Mouse (Mus musculus): ENCODE measurements around the gene Tcea2. TPM values are rescaled to one million over a fixed set of nuclear protein-coding genes. Genes with fewer than 3 reads are reported as not detected.

Gene Tcea2
- total and polyA plus RNA-seq, 2 experiments from 2014 or later, result 15.2 to 21.9 TPM

DNA sequence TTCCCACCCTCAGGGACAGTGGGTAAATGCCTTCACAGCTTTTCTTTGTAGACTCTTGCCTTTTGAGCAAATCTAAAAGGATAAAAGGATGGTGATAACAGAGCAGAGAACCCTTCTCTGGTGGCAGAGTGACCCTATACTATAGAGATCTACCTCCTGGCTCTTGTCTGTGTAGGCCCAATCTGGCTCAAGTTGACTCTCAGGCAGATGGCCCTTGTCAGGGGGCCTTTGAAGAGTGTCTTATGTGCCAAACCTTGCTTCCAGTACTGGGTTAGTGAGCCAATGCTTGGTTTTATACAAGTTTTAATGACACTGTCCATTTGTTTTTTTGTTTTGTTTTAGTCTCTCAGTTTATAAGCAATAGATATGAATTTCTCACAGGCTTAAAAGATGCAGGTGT is 41.1 kb downstream of the Tcea2 start:
- no peak overlapping the region for H3K4me2 ChIP-seq (ENCODE audit: low read depth, low read length)
- H3K9ac ChIP-seq (replicated peaks; ENCODE audit: low read depth, low read length), result no peak overlapping the region
- H3K27ac ChIP-seq (ENCODE audit: low read depth), result no peak overlapping the region
- no peaks in the 10 kb centered on the region for H3K27me3 ChIP-seq (ENCODE audit: control insufficient read depth, insufficient read depth, low read length)
- H3K9me3 ChIP-seq (replicated peaks; ENCODE audit: control insufficient read depth, low read length), result no peaks in the 10 kb centered on the region
- ATAC-seq (ENCODE audit: insufficient read depth, low read depth) (no peak), DNase-seq (ENCODE audit: low spot score) (no peak)
- no peaks in the 10 kb centered on the region for H3K4me1 ChIP-seq (ENCODE audit: control insufficient read depth, insufficient read depth)
- no peak overlapping the region for H3K4me3 ChIP-seq (ENCODE audit: low read depth, low read length)
- TF ChIP-seq EP300 (IDR thresholded peaks at IDR 0.05; ENCODE audit: low read depth) (no peak), CTCF (IDR thresholded peaks at IDR 0.05; ENCODE audit: low read depth) (no peak)
- no peaks in the 10 kb centered on the region for H3K36me3 ChIP-seq (replicated peaks; ENCODE audit: control insufficient read depth, insufficient read depth, low read length)

DNA sequence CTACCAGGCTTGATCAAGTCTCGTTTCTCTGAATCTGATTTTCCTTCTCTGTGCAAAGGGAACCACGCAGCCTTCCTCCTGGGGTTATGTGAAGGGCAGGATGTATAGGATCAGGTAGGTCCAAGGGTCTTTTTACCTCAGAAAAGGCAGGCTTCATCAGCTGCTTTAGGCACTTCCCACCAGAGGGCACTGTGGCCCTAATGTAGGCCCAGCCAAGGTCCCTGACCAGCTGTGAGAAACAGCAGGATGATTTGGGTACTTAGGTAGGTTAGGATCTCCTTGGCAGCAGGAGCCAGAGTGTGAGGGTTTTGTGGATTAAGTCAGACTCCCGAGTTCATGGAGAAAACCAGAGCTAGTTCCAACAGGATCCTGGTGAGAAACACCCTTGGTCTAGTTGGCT is 42.1 kb downstream of the Tcea2 start:
- no peak overlapping the region for H3K27ac ChIP-seq (ENCODE audit: low read depth)
- DNase-seq (ENCODE audit: low spot score), result no peak
- TF ChIP-seq EP300 (IDR thresholded peaks at IDR 0.05; ENCODE audit: low read depth), result no peak
- peak; percentile 61 for TF ChIP-seq CTCF (IDR thresholded peaks at IDR 0.05; ENCODE audit: low read depth)
- H3K36me3 ChIP-seq (replicated peaks; ENCODE audit: control insufficient read depth, insufficient read depth, low read length), result no peaks in the 10 kb centered on the region
- no peaks in the 10 kb centered on the region for H3K27me3 ChIP-seq (ENCODE audit: control insufficient read depth, insufficient read depth, low read length)
- no peak overlapping the region for H3K9ac ChIP-seq (replicated peaks; ENCODE audit: low read depth, low read length)
- no peak overlapping the region for H3K4me2 ChIP-seq (ENCODE audit: low read depth, low read length)
- no peak; the same call in 1 of the 2 replicates for ATAC-seq (ENCODE audit: insufficient read depth, low read depth)
- no peaks in the 10 kb centered on the region for H3K4me1 ChIP-seq (ENCODE audit: control insufficient read depth, insufficient read depth)
- H3K9me3 ChIP-seq (replicated peaks; ENCODE audit: control insufficient read depth, low read length), result no peaks in the 10 kb centered on the region
- no peak overlapping the region for H3K4me3 ChIP-seq (ENCODE audit: low read depth, low read length)
- 16% methylated on average over 3 of the region's 3 CpGs for WGBS

DNA sequence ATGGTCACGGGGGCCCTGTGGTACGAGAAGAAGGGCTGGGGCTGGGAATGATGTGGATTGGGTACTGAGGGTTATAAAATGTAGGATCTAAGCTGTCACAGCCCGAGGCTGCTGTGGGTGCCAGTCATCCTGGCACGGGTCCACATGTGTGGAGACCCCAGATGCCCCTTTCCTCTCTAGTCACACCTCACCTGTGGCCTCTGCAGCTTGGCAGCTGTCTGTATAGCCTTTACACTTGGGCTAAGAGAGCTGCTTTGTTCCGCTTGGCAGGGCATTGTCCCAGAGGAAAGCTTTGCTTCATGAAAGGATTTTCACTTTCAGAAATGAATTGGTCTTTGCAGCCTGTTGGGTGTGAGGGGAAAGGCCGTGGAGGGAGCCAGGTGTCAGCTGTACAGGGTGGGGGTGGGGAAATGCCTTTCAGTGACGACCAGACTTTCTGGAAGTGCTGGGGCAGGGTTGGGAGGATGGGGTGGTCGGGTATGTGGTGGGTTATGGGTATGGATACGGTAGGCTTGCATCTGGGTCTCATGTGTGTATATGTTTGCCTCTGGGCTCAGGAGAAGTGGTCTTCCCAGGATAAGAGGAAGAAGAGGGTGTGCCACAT is 47.7 kb downstream of the Tcea2 start:
- Histone ChIP-seq H3K27me3 (ENCODE audit: control insufficient read depth, insufficient read depth, low read length) (no peaks in the 10 kb centered on the region), H3K4me1 (ENCODE audit: control insufficient read depth, insufficient read depth) (no peaks in the 10 kb centered on the region), H3K9ac (replicated peaks; ENCODE audit: low read depth, low read length) (no peak overlapping the region), H3K36me3 (replicated peaks; ENCODE audit: control insufficient read depth, insufficient read depth, low read length) (no peaks in the 10 kb centered on the region), H3K4me3 (ENCODE audit: low read depth, low read length) (no peak overlapping the region), H3K4me2 (ENCODE audit: low read depth, low read length) (no peak overlapping the region), H3K9me3 (replicated peaks; ENCODE audit: control insufficient read depth, low read length) (no peaks in the 10 kb centered on the region), H3K27ac (ENCODE audit: low read depth) (no peak overlapping the region)
- DNase-seq (ENCODE audit: low spot score) (no peak), ATAC-seq (ENCODE audit: insufficient read depth, low read depth) (no peak)
- 45% methylated on average over 9 of the region's 9 CpGs for WGBS
- TF ChIP-seq CTCF (IDR thresholded peaks at IDR 0.05; ENCODE audit: low read depth) (no peak), EP300 (IDR thresholded peaks at IDR 0.05; ENCODE audit: low read depth) (no peak)

DNA sequence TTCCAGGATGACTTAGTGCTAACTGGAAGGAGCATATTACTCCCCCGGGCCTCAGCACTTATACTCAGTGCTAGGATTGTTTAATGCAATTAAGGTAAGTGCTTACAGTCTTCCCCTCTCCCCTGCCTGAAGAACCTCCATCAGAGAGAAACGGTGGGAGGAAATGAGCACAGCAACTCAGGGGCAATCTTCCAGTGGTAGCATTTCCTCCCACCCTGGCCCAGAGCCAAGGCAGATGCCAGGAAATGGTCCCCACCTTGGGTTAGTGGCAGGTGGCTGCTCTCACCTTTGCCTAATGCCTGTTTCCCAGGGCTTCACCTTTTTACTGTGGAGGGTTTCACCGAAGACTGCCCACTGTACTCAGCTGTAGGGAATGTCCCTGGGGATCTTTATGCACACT is 49.9 kb downstream of the Tcea2 start:
- TF ChIP-seq CTCF (IDR thresholded peaks at IDR 0.05; ENCODE audit: low read depth) (no peak), EP300 (IDR thresholded peaks at IDR 0.05; ENCODE audit: low read depth) (no peak)
- Histone ChIP-seq H3K4me2 (ENCODE audit: low read depth, low read length) (no peak overlapping the region), H3K9me3 (replicated peaks; ENCODE audit: control insufficient read depth, low read length) (no peaks in the 10 kb centered on the region), H3K4me3 (ENCODE audit: low read depth, low read length) (no peak overlapping the region), H3K27ac (ENCODE audit: low read depth) (no peak overlapping the region), H3K36me3 (replicated peaks; ENCODE audit: control insufficient read depth, insufficient read depth, low read length) (no peaks in the 10 kb centered on the region), H3K4me1 (ENCODE audit: control insufficient read depth, insufficient read depth) (no peaks in the 10 kb centered on the region), H3K27me3 (ENCODE audit: control insufficient read depth, insufficient read depth, low read length) (no peaks in the 10 kb centered on the region), H3K9ac (replicated peaks; ENCODE audit: low read depth, low read length) (no peak overlapping the region)
- DNase-seq (ENCODE audit: low spot score) (no peak), ATAC-seq (ENCODE audit: insufficient read depth, low read depth) (no peak)
- 56% methylated on average over 3 of the region's 3 CpGs for WGBS

Other genes with a start within 250 kb of the Tcea2 start
- gene Zbtb46, start 220.9 kb upstream of the Tcea2 start, total RNA-seq (2014; rRNA removed; ENCODE audit: low replicate concordance), result 13.3 and 18.4 TPM in 2 replicates
- gene Zbtb46, start 220.9 kb upstream of the Tcea2 start, polyA plus RNA-seq (2015; fragmentation: Nextera tagmentation; extraction: Ambion mirVana), result 6.7 and 7.5 TPM in 2 replicates
- gene Abhd16b, start 187.1 kb upstream of the Tcea2 start, total RNA-seq (2014; rRNA removed; ENCODE audit: low replicate concordance), result not detected in 2 replicates
- 0.16 TPM in 1 of 2 replicates, not detected in the other for gene Abhd16b, start 187.1 kb upstream of the Tcea2 start, polyA plus RNA-seq (2015; fragmentation: Nextera tagmentation; extraction: Ambion mirVana)
- 58.2 and 82.3 TPM in 2 replicates for gene Tpd52l2, start 183.2 kb upstream of the Tcea2 start, total RNA-seq (2014; rRNA removed; ENCODE audit: low replicate concordance)
- gene Tpd52l2, start 183.2 kb upstream of the Tcea2 start, polyA plus RNA-seq (2015; fragmentation: Nextera tagmentation; extraction: Ambion mirVana), result 101 and 103 TPM in 2 replicates
- gene Dnajc5, start 159.8 kb upstream of the Tcea2 start, total RNA-seq (2014; rRNA removed; ENCODE audit: low replicate concordance), result 146 and 190 TPM in 2 replicates
- 60.0 and 72.6 TPM in 2 replicates for gene Dnajc5, start 159.8 kb upstream of the Tcea2 start, polyA plus RNA-seq (2015; fragmentation: Nextera tagmentation; extraction: Ambion mirVana)
- 80.0 and 156 TPM in 2 replicates for gene Uckl1, start 95.4 kb upstream of the Tcea2 start, total RNA-seq (2014; rRNA removed; ENCODE audit: low replicate concordance)
- gene Uckl1, start 95.4 kb upstream of the Tcea2 start, polyA plus RNA-seq (2015; fragmentation: Nextera tagmentation; extraction: Ambion mirVana), result 59.3 and 61.5 TPM in 2 replicates
- gene Prpf6, start 88.4 kb upstream of the Tcea2 start, total RNA-seq (2014; rRNA removed; ENCODE audit: low replicate concordance), result 18.5 and 23.4 TPM in 2 replicates
- gene Prpf6, start 88.4 kb upstream of the Tcea2 start, polyA plus RNA-seq (2015; fragmentation: Nextera tagmentation; extraction: Ambion mirVana), result 30.7 and 31.8 TPM in 2 replicates
- 14.5 and 17.6 TPM in 2 replicates for gene Zfp512b, start 87.5 kb upstream of the Tcea2 start, total RNA-seq (2014; rRNA removed; ENCODE audit: low replicate concordance)
- 13.3 and 16.2 TPM in 2 replicates for gene Zfp512b, start 87.5 kb upstream of the Tcea2 start, polyA plus RNA-seq (2015; fragmentation: Nextera tagmentation; extraction: Ambion mirVana)
- 3.6 and 8.0 TPM in 2 replicates for gene Samd10, start 81.1 kb upstream of the Tcea2 start, total RNA-seq (2014; rRNA removed; ENCODE audit: low replicate concordance)
- 6.9 and 7.7 TPM in 2 replicates for gene Samd10, start 81.1 kb upstream of the Tcea2 start, polyA plus RNA-seq (2015; fragmentation: Nextera tagmentation; extraction: Ambion mirVana)
- gene Gm29797, start 23.3 kb upstream of the Tcea2 start, total RNA-seq (2014; rRNA removed; ENCODE audit: low replicate concordance), result not detected in 2 replicates
- gene Gm29797, start 23.3 kb upstream of the Tcea2 start, polyA plus RNA-seq (2015; fragmentation: Nextera tagmentation; extraction: Ambion mirVana), result not detected in 2 replicates
- 31.8 and 69.4 TPM in 2 replicates for gene Sox18, start 8.7 kb upstream of the Tcea2 start, total RNA-seq (2014; rRNA removed; ENCODE audit: low replicate concordance)
- 53.1 and 54.5 TPM in 2 replicates for gene Sox18, start 8.7 kb upstream of the Tcea2 start, polyA plus RNA-seq (2015; fragmentation: Nextera tagmentation; extraction: Ambion mirVana)
- gene Rgs19, start 13.7 kb downstream of the Tcea2 start, total RNA-seq (2014; rRNA removed; ENCODE audit: low replicate concordance), result 12.4 and 72.1 TPM in 2 replicates
- 13.2 and 16.4 TPM in 2 replicates for gene Rgs19, start 13.7 kb downstream of the Tcea2 start, polyA plus RNA-seq (2015; fragmentation: Nextera tagmentation; extraction: Ambion mirVana)
- not detected in 2 replicates for gene Lkaaear1, start 18.1 kb downstream of the Tcea2 start, total RNA-seq (2014; rRNA removed; ENCODE audit: low replicate concordance)
- gene Lkaaear1, start 18.1 kb downstream of the Tcea2 start, polyA plus RNA-seq (2015; fragmentation: Nextera tagmentation; extraction: Ambion mirVana), result not detected in 2 replicates
- 0.77 and 8.1 TPM in 2 replicates for gene Oprl1, start 34.7 kb downstream of the Tcea2 start, total RNA-seq (2014; rRNA removed; ENCODE audit: low replicate concordance)
- gene Oprl1, start 34.7 kb downstream of the Tcea2 start, polyA plus RNA-seq (2015; fragmentation: Nextera tagmentation; extraction: Ambion mirVana), result 0.19 and 0.36 TPM in 2 replicates
- not detected in 2 replicates for gene Myt1, start 83.0 kb downstream of the Tcea2 start, total RNA-seq (2014; rRNA removed; ENCODE audit: low replicate concordance)
- gene Myt1, start 83.0 kb downstream of the Tcea2 start, polyA plus RNA-seq (2015; fragmentation: Nextera tagmentation; extraction: Ambion mirVana), result not detected in 2 replicates
- gene Pcmtd2, start 157.5 kb downstream of the Tcea2 start, total RNA-seq (2014; rRNA removed; ENCODE audit: low replicate concordance), result 18.3 and 40.2 TPM in 2 replicates
- 28.9 and 34.7 TPM in 2 replicates for gene Pcmtd2, start 157.5 kb downstream of the Tcea2 start, polyA plus RNA-seq (2015; fragmentation: Nextera tagmentation; extraction: Ambion mirVana)
- gene Polr3k, start 184.0 kb downstream of the Tcea2 start, total RNA-seq (2014; rRNA removed; ENCODE audit: low replicate concordance), result 9.3 and 15.3 TPM in 2 replicates
- 25.4 and 28.6 TPM in 2 replicates for gene Polr3k, start 184.0 kb downstream of the Tcea2 start, polyA plus RNA-seq (2015; fragmentation: Nextera tagmentation; extraction: Ambion mirVana)